Mouse (Mus musculus) CH12.LX (cell line): ENCODE measurements around the gene Vmn1r223. TPM values are rescaled to one million over a fixed set of nuclear protein-coding genes. Genes with fewer than 3 reads are reported as not detected.
A peak's percentile ranks its signal among the peaks of the same experiment; 100 is the strongest.
"Not testable (repeated sequence)": the region's sequence is repeated elsewhere in the genome, so short reads cannot be mapped to it uniquely, and the experiment has no call there.

Experiments used
- DNase-seq: peaks from one replicate; pipeline ENCODE4 v3.0.0-alpha.2; 2013; ENCODE audit errors: extremely low read depth
- H3K27ac ChIP-seq: 2 replicates; pipeline ENCODE4 v1.5.1; 2012; ENCODE audit warnings: low read depth, mild to moderate bottlenecking, control low read depth, moderate library complexity; ENCODE audit not compliant: insufficient read depth
- H3K27me3 ChIP-seq: replicated peaks from 2 replicates; pipeline ENCODE3; 2012; ENCODE audit warnings: inconsistent platforms
- H3K36me3 ChIP-seq, 2 experiments: replicated peaks in 1 of 2; 2 replicates each; pipeline versions ENCODE3 to v1.6.1; 2012; ENCODE audit warnings: inconsistent platforms in 1 of 2, low read length in 1 of 2, mild to moderate bottlenecking in 1 of 2, mixed read lengths in 1 of 2, moderate library complexity in 1 of 2; ENCODE audit not compliant: control insufficient read depth in 1 of 2, insufficient read depth in 1 of 2
- H3K4me1 ChIP-seq, 2 experiments: 2 replicates each; pipeline ENCODE4 v1.6.1; 2012; ENCODE audit warnings: inconsistent platforms in 1 of 2, moderate library complexity in 1 of 2; ENCODE audit not compliant: insufficient read depth in 2 of 2, control insufficient read depth in 1 of 2
- H3K4me2 ChIP-seq: 2 replicates; pipeline ENCODE4 v1.6.1; 2012; ENCODE audit warnings: low read depth, mild to moderate bottlenecking, control low read depth; ENCODE audit not compliant: poor library complexity, insufficient read depth, severe bottlenecking
- H3K4me3 ChIP-seq, 3 experiments: fragments of 150-350 bp in 1 of 3; sonication (generic) in 1 of 3; replicated peaks in 1 of 3; 2 replicates each; pipeline versions ENCODE3 to v1.5.1; 2011 to 2012; ENCODE audit warnings: low read depth in 2 of 3, low read length in 2 of 3, mild to moderate bottlenecking in 2 of 3, moderate library complexity in 2 of 3, control low read depth in 1 of 3, improper control_type of control experiment in 1 of 3, inconsistent platforms in 1 of 3, mixed read lengths in 1 of 3; ENCODE audit not compliant: poor library complexity in 1 of 3
- H3K79me2 ChIP-seq: replicated peaks from 2 replicates; pipeline ENCODE4 v1.6.1; 2012; ENCODE audit warnings: mild to moderate bottlenecking, moderate library complexity; ENCODE audit not compliant: control insufficient read depth, poor library complexity, insufficient read depth, severe bottlenecking; ENCODE audit errors: extremely low read depth
- H3K9ac ChIP-seq: 2 replicates; pipeline ENCODE4 v1.6.1; 2012; ENCODE audit warnings: low read depth, mild to moderate bottlenecking, control low read depth, moderate library complexity; ENCODE audit not compliant: insufficient read depth
- H3K9me3 ChIP-seq: replicated peaks from 2 replicates; pipeline ENCODE3; 2012; ENCODE audit warnings: low read length, inconsistent platforms, mixed read lengths
- CHD1 ChIP-seq: IDR thresholded peaks from 2 replicates; pipeline ENCODE4 v1.6.1; 2012; ENCODE audit warnings: low read depth, low read length, improper control_type of control experiment, inconsistent platforms
- CTCF ChIP-seq, 2 experiments: IDR thresholded peaks in 1 of 2; conservative IDR thresholded peaks in 1 of 2; 2 replicates each; pipeline ENCODE4 v1.5.1; 2011 to 2012; ENCODE audit warnings: low read depth in 2 of 2, low read length in 2 of 2, improper control_type of control experiment in 1 of 2, inconsistent platforms in 1 of 2, mild to moderate bottlenecking in 1 of 2, moderate library complexity in 1 of 2
- ETS1 ChIP-seq: conservative IDR thresholded peaks from 2 replicates; pipeline ENCODE4 v1.6.1; 2012; ENCODE audit warnings: low read depth, mild to moderate bottlenecking, inconsistent platforms, low read length, improper control_type of control experiment, moderate library complexity
- JUN ChIP-seq: IDR thresholded peaks from 2 replicates; pipeline ENCODE4 v1.6.1; 2011; ENCODE audit warnings: low read depth, mild to moderate bottlenecking, low read length, improper control_type of control experiment, moderate library complexity; ENCODE audit not compliant: insufficient read depth
- JUND ChIP-seq: conservative IDR thresholded peaks from 2 replicates; pipeline ENCODE4 v1.6.1; 2011; ENCODE audit warnings: low read depth, low read length, improper control_type of control experiment
- MAFK ChIP-seq: IDR thresholded peaks from 2 replicates; pipeline ENCODE4 v1.6.1; 2011; ENCODE audit warnings: low read length, improper control_type of control experiment; ENCODE audit not compliant: insufficient replicate concordance
- MAX ChIP-seq: IDR thresholded peaks from 2 replicates; pipeline ENCODE4 v1.6.1; 2011; ENCODE audit warnings: low read length, improper control_type of control experiment
- POLR2A ChIP-seq: IDR thresholded peaks from 2 replicates; pipeline ENCODE4 v1.6.1; 2011; ENCODE audit warnings: low read depth, mild to moderate bottlenecking, improper control_type of control experiment, low read length
- POLR2AphosphoS2 ChIP-seq: IDR thresholded peaks from 2 replicates; pipeline ENCODE4 v1.6.1; 2011; ENCODE audit warnings: low read depth, low read length, improper control_type of control experiment
- RAD21 ChIP-seq: IDR thresholded peaks from 2 replicates; pipeline ENCODE4 v1.6.1; 2011; ENCODE audit warnings: low read depth, mild to moderate bottlenecking, low read length, improper control_type of control experiment, moderate library complexity
- RCOR1 ChIP-seq: conservative IDR thresholded peaks from 2 replicates; pipeline ENCODE4 v1.6.1; 2012; ENCODE audit warnings: low read depth, mild to moderate bottlenecking, inconsistent platforms, low read length, improper control_type of control experiment
- SMC3 ChIP-seq: IDR thresholded peaks from 2 replicates; pipeline ENCODE4 v1.6.1; 2011; ENCODE audit warnings: low read depth, low read length, improper control_type of control experiment
- USF1 ChIP-seq: IDR thresholded peaks from 2 replicates; pipeline ENCODE4 v1.6.1; 2014; ENCODE audit warnings: low read depth, mild to moderate bottlenecking, inconsistent platforms, low read length, improper control_type of control experiment
- ZC3H11A ChIP-seq: IDR thresholded peaks from 2 replicates; pipeline ENCODE4 v1.6.1; 2012; ENCODE audit warnings: low read depth, mild to moderate bottlenecking, inconsistent platforms, low read length, improper control_type of control experiment
- ZNF384 ChIP-seq: IDR thresholded peaks from 2 replicates; pipeline ENCODE4 v1.6.1; 2012; ENCODE audit warnings: low read depth, low read length, improper control_type of control experiment, inconsistent platforms
- dilution Hi-C: fragments of 300-500 bp; cut with MboI; formaldehyde crosslinking; loops from 2 replicates; pipeline ENCODE4 v1.14.3; 2020; ENCODE audit warnings: low sequenced_read_pairs; ENCODE audit not compliant: extremely low pct_unique_long_range_greater_than_20kb, extremely low pct_ligation_motif_present
- in situ Hi-C: fragments of 300-500 bp; cut with MboI; formaldehyde crosslinking; loops from 3 replicates; pipeline ENCODE4 v1.14.3; 2019; ENCODE audit warnings: low sequenced_read_pairs, low pct_ligation_motif_present, low pct_unique_long_range_greater_than_20kb, mixed read lengths
- polyA plus RNA-seq: library from polyadenylated mRNA; unstranded; fragments of >175 nt; gene quantifications from 2 replicates; pipeline ENCODE4 v1.2.1, GENCODE M21; 2012; ENCODE audit warnings: low read depth; ENCODE audit not compliant: insufficient read length
- total RNA-seq, 2 experiments: library from RNA; depleted of rRNA; stranded (reverse); fragments of 300-350 nt in 1 of 2; fragments of >200 nt in 1 of 2; gene quantifications; 2 replicates each; pipeline ENCODE4 v1.2.3; 2012 to 2014

Gene Vmn1r223
- total and polyA plus RNA-seq, 3 experiments = 0.06 TPM; not detected in 2

GRCm38 (mm10) chr13:23258546-23259048 is 11.7 kb downstream of the Vmn1r223 start:
- no peak overlapping the region for H3K27ac ChIP-seq
- dilution Hi-C loops = no loop called here
- H3K4me2 ChIP-seq = no peak overlapping the region
- no peaks in the 10 kb centered on the region for H3K36me3 ChIP-seq
- DNase-seq = no peak
- no peaks in the 10 kb centered on the region for H3K79me2 ChIP-seq
- H3K4me3 ChIP-seq = no peak overlapping the region
- TF ChIP-seq POLR2A (no peak), ZNF384 (no peak), SMC3 (no peak), ETS1 (no peak), JUN (no peak), USF1 (no peak), MAFK (no peak), ZC3H11A (no peak), CHD1 (no peak), JUND (no peak), POLR2AphosphoS2 (no peak), CTCF (conservative IDR thresholded peaks at IDR 0.05 in 1 of 2, IDR thresholded peaks at IDR 0.05 in 1 of 2; ENCODE audit: low read depth in 2 of 2, low read length in 2 of 2) (no peak), MAX (no peak), RCOR1 (no peak)
- no peaks in the 10 kb centered on the region for H3K27me3 ChIP-seq
- in situ Hi-C loops = no loop called here
- no peaks in the 10 kb centered on the region for H3K9me3 ChIP-seq
- no peaks in the 10 kb centered on the region for H3K4me1 ChIP-seq
- no peak overlapping the region for H3K9ac ChIP-seq

GRCm38 (mm10) chr13:23268606-23269005 is 21.7 kb downstream of the Vmn1r223 start:
- H3K4me1 ChIP-seq, H3K4me2 ChIP-seq, H3K9me3 ChIP-seq, H3K4me3 ChIP-seq, dilution Hi-C loops, in situ Hi-C loops, H3K27ac ChIP-seq, H3K36me3 ChIP-seq, H3K27me3 ChIP-seq, H3K79me2 ChIP-seq, DNase-seq, H3K9ac ChIP-seq: not testable (repeated sequence)

GRCm38 (mm10) chr13:23269127-23269526 is 22.2 kb downstream of the Vmn1r223 start:
- H3K9ac ChIP-seq, H3K27ac ChIP-seq, H3K36me3 ChIP-seq, dilution Hi-C loops, in situ Hi-C loops, H3K4me1 ChIP-seq, H3K4me3 ChIP-seq, H3K9me3 ChIP-seq, H3K27me3 ChIP-seq, H3K4me2 ChIP-seq, H3K79me2 ChIP-seq: not testable (repeated sequence)
- TF ChIP-seq SMC3 (peak; percentile 16; the same call in 1 of the 2 replicates), RAD21 (peak; percentile 34), CTCF (conservative IDR thresholded peaks at IDR 0.05 in 1 of 2, IDR thresholded peaks at IDR 0.05 in 1 of 2; ENCODE audit: low read depth in 2 of 2, low read length in 2 of 2) (peak in 1 of 2 experiments; percentile 41; a peak in 2 of 4 replicates), ZNF384 (peak; percentile 56)
- DNase-seq = peak; percentile 39
